Mouse (Mus musculus): ENCODE data around the gene Olfr1238. TPM values are rescaled to one million over a fixed set of nuclear protein-coding genes. Genes with fewer than 3 reads are reported as not detected.

Olfr1238 gene
- not detected for total RNA-seq (2023)

DNA sequence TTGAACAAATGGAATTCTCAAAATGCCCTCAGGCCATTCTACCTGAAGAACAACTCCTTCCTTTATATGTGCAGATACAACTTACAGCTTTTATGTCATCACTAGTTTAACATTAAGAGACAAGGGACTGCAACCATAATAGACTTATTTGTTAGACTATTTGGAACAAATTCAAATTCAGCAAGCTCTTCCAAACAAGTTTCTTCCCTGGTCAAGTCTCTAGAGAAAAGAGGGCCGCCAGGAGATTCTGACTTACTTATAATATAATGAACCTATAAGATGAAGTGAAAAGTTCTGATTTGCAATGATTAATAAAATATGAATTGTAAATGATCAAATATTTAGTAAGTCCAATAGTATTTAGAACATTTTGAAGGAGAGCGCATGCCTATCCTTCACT, at the start of gene Olfr1238:
Olfr1238 (minus strand) TSS at position 101 of the 400 bp plus-strand sequence.

DNA sequence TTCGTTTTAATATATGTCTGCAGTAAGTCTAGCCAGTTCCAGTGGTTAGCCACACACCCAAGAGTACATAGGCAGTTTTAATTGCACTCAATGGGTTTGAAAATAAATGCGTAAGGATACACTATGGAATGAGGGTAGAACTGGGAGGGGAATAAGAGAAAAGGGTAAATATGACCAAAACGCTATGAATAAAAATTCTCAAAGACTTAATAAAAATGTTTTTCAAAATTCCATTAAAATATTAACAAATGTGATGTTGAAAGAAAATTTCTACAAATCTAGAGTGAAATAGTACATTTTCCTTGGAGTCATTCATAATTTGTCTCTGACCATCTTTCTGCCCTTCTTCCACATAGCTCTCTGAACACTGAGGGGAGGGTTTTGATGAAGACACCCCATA, 33.4 kb upstream of the Olfr1238 start, which contains the start of gene Olfr1240:
Olfr1240 (minus strand) TSS at position 101 of the 400 bp plus-strand sequence.

DNA sequence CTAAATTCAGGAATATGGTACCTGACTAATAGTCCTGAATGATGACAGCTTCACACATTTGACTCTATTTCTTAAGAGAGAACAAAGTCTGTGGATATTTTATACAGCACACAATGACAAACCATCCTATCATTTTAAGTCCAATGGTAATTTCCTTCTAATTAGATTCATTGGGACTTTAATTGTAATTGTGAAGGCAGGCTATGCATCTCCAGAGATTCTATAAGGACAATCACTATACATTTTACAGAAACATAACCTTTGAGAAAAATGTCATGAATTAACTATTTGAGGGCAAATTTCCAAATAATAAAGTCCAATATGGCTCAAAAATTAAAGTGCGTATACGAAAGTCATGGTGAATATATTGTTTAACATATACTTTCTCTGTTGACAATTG, 10.8 kb upstream of the Olfr1238 start, which contains the start of gene Olfr1239:
Olfr1239 (minus strand) TSS at position 101 of the 400 bp plus-strand sequence.

DNA sequence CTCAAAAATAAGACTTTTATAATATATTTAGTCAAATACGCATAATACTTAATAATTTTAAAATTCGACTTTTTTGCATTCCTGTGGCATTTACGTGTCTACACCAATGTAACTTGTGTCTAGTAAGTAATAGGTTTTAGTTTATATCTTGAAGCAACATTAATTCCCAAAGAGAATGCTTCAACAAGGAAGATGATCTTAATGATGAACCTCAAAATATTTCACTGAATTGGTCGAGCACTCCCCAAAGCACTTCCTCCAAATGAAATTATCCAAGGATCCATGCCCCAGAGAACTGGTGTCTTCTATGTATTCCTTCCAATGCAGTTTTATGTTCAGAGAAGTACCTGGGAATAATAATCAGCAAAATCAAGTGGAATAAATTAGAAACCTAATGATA, 44.7 kb downstream of the Olfr1238 start, which contains the start of gene Olfr1234:
Olfr1234 (minus strand) TSS at position 101 of the 400 bp plus-strand sequence.

Other genes starting within 250 kb of the Olfr1238 start
- gene Olfr1224-ps1, start 245.6 kb downstream of the Olfr1238 start, total RNA-seq (2023), result not detected
- gene Olfr1225, start 235.0 kb downstream of the Olfr1238 start, total RNA-seq (2023), result not detected
- gene Olfr1226, start 209.6 kb downstream of the Olfr1238 start, total RNA-seq (2023), result not detected
- not detected for gene Olfr1228, start 155.6 kb downstream of the Olfr1238 start, total RNA-seq (2023)
- not detected for gene Olfr1229, start 121.7 kb downstream of the Olfr1238 start, total RNA-seq (2023)
- not detected for gene Olfr1230, start 112.4 kb downstream of the Olfr1238 start, total RNA-seq (2023)
- not detected for gene Olfr1231, start 102.6 kb downstream of the Olfr1238 start, total RNA-seq (2023)
- gene Olfr1232, start 80.0 kb downstream of the Olfr1238 start, total RNA-seq (2023), result not detected
- gene Olfr1233, start 67.3 kb downstream of the Olfr1238 start, total RNA-seq (2023), result not detected
- not detected for gene Olfr1234, start 44.8 kb downstream of the Olfr1238 start, total RNA-seq (2023)
- gene Olfr1239, start 10.7 kb upstream of the Olfr1238 start, total RNA-seq (2023), result not detected
- gene Olfr1240, start 33.3 kb upstream of the Olfr1238 start, total RNA-seq (2023), result not detected
- gene Olfr1241, start 77.5 kb upstream of the Olfr1238 start, total RNA-seq (2023), result not detected
- gene Olfr1242, start 88.7 kb upstream of the Olfr1238 start, total RNA-seq (2023), result not detected
- gene Olfr1243, start 121.8 kb upstream of the Olfr1238 start, total RNA-seq (2023), result not detected
- not detected for gene Olfr1245, start 168.8 kb upstream of the Olfr1238 start, total RNA-seq (2023)
- not detected for gene Olfr1246, start 183.5 kb upstream of the Olfr1238 start, total RNA-seq (2023)
- under 1 TPM; 0.18 to 0.20 TPM for gene Olfr1247, start 204.5 kb upstream of the Olfr1238 start, total RNA-seq (2023)
- not detected for gene Olfr1248, start 208.6 kb upstream of the Olfr1238 start, total RNA-seq (2023)
- not detected for gene Olfr1249, start 225.3 kb upstream of the Olfr1238 start, total RNA-seq (2023)

Data from neutrophil, adult 59 days (primary cell).